Mouse (Mus musculus) heart, postnatal 25 days (tissue): ENCODE data around the gene Olfr223. TPM values are rescaled to one million over a fixed set of nuclear protein-coding genes. Genes with fewer than 3 reads are reported as not detected.
"Not testable (repeated sequence)": the region's sequence is repeated elsewhere in the genome, so short reads cannot be mapped to it uniquely, and the experiment has no call there.

Source experiments
- DNase-seq: peaks from one replicate; pipeline ENCODE4 v3.0.0; 2022; ENCODE audit warnings: low spot score
- intact Hi-C: fragments of 180-260 bp; cut with DNase I; formaldehyde crosslinking; loops from one replicate; pipeline ENCODE4 v1.15.1; 2025
- total RNA-seq, 2 experiments: library from RNA; stranded (reverse); gene quantifications; 2 replicates each; pipeline ENCODE4 v1.2.3; 2021

The Olfr223 gene
- not detected for total RNA-seq

DNA sequence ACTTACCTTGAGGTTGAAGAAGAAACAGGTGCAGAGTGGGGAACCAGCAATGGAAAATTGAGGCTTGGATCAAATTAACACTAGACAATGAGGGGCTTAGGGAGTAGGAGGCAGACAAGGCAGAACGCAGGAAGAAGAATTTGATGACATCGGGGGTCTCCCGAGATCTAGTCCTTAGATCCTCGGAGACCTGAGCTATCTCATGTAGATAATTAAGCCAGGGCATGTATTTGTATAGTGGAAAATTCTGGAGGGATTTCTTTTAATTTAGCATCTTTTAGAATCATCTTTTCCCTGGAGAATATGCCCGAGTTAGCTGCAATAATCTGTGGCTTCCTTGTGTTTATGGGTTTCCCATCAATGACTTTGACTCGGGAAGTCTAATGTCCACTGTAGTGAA is at the start of gene Olfr223:
TSS of gene Olfr223 (minus strand) at position 101 of the 400 bp plus-strand sequence.
- no peak for DNase-seq
- intact Hi-C loops, result no loop called here

DNA sequence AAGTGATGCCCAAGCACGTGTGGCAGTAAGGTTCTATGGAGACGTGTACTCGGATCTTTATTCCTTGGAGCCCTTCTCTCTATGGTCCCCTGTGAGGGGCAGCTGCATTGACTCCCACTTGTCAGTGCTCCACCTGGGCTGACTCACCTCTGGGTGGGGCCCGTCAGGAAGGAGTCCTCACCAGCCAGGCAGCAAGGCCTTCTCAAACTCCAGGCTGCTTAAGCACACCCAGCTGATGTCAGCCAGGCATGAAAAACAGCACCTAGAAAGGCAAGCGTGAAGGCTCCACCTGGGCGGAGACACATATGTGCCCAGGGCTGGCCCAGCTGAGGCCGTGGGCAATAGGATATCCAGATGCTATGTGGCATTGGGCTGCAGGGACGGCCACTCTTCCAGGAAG is 49.3 kb upstream of the Olfr223 start:
- intact Hi-C loops, result no loop called here
- no peak for DNase-seq

DNA sequence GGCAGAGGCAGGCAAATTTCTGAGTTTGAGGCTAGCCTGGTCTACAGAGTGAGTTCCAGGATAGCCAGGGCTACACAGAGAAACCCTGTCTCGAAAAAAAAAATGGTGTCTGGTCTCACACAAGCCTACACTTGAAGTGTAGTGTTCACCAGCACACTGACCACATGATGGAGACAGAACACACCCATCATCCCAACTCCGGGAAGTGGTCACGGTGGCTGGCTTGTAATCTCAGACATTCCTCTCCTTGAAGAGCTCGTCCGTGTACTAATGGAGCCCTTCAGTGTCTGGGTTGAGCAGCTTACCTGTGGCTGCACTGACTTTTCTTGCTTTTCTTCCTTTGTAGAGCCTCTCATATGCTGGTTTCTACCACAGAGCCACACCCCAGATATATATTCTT is 48.1 kb upstream of the Olfr223 start:
- intact Hi-C loops, result no loop called here
- no peak for DNase-seq

DNA sequence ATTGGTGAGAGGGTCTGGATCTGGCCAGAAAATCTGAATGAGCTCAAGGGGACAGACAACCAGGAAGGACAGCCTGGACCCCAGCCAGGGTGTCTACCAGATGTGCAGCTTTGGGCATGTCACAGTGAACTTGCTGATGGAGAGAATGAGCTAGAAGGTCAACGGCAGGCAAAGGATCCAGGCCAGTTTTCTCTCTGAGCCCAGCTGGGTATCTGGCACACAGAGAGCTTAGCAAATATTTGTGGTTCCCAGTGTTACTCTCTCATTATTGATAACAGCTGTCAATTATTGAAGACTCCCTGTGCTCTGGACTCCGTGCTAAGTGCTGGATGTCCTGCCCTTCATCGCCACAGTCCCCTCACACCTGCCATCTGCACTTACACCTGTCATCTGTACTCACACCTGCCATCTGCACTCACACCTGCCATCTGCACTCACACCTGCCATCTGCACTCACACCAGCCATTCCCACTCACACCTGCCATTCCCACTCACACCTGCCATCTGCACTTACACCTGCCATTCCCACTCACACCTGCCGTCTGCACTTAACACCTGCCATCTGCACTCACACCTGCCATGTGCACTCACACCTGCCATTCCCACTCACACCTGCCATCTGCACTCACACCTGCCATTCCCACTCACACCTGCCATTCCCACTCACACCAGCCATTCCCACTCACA is 47.0 kb upstream of the Olfr223 start:
- no peak for DNase-seq

DNA sequence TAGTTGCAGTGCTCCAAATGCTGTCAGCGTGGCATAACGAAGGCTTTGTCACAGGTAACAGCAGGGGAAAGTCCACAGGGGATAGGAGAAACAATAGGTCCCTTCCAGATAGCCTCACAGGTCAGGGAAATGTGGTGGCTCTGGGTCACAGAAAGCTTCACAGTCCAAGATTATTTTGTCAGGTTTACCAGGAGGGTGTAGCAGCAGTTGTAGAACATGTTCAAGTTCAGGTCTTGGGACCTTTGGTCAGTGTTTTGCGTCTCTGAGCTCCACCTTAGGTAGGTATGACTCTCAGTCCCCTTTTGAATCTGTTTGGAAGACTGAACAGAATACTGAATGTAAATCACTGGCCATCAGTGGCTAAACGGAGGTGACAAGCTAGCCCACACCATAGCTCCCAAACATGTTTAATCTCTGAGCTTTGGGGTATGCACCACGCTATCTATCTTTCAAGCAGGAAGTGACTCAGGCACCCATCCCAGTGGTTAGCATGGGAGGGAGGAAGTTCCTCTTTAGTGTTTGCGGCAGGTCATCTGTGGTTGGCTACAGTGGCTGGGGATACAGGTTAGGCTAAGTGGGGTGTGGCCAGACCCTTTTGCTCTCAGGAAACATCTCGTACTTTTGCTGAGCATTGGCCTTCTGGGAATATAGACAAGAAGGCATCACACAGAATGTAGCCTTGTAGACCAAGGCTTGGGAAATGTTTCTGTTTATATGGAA is 43.8 kb upstream of the Olfr223 start:
- intact Hi-C loops, result no loop called here
- no peak for DNase-seq

More for the DNA sequence above, 47.0 kb upstream of the Olfr223 start:
- intact Hi-C loops, result no loop called here

DNA sequence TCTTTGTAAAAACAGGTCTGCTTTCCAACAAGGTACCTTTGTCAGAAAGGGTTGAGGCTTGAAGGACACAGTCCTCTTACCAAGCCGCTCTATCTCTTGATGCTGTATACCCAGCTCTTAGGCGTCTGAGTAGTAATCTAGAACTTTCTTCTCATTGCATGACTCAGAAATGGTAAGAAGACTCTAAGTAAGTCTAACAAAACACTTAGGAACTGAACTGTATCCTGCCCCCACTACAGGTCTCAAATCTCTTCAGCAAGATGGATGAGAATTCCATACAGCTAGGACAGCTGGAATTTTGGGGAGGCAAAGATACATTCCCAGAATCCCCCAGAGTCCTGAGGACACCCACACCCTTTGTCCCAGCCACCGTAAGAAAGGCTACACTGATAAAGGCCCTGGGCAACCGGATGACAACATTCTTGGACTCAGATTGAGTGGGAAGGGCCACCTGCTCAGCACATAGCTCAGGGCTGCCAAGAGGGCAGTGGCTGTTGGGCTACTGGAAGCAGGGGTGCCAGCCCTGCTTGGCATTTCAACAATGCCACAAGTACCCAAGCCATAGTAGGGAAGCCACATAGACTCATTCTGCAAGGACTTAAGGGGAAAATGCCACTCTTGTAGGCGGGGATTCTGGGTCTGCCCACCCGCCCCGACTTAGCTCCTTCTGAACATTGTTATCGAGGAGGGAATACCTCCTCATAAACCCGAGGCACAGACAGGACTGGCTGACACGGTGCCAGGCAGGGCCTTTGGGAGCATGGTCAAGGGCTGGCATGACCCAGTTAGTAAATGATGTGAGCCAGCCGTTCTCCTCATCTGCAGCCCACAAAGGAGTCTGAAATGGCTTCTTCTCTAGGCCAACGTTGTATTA is 43.0 kb upstream of the Olfr223 start:
- intact Hi-C loops, result no loop called here
- DNase-seq, result no peak

DNA sequence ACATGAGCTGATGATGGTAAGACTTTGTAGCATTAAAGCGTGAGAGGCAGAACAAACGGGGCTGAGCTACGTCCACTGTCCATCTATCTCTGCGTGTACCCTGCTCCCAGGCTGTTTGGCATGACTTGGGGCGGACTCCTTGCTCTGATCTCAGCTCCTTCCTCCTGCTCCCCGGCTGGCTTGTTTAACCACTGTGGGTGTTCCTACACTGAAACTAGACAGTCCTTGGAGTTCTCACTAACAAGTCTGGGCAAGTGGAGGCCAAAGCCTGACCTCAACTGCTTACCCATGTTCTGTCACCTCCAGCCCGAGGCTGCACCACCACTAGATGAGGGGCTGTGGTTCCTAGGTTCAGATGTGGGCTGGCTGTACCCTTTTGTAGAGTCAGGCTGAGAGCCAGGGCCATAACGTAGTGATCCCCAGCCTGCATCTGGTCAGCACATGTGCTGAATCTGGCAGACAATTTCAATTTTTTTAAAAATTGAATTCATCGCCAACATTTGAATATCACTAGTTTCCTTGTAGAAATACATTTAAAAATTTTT is 42.2 kb upstream of the Olfr223 start:
- peak; percentile 10 for DNase-seq
- intact Hi-C loops, result no loop called here

DNA sequence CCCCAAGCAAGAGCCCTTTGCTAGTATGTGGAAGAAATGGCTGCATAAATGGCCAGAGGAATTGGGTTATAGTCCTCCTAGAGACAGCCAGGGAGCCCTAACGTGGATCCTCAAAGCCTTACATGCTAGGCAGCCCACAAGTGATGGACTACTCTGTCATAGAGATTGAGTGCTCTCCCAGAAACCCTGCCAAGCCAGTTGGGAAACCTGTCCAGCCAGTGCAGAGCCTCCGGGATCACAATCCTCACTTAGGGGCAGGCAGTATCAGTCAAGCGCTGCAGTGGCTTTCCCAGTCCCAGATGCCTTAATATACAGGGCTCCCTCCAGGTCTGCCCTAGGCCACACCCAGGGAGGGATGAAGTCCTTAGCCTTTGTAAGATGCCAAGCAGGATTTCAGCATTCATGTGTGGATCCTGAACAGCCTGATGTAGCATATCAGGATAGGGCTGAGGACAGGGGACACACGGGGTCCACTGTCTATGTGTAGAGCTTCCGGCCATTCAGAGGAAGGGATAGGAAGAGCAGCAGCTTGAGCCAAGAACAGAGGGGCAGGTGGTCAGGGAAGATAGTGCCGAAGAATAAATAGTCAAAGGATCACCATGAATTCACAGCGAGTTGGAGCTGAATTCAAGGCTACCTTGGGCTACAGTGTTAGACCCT is 41.0 kb upstream of the Olfr223 start:
- DNase-seq, result no peak
- intact Hi-C loops, result no loop called here

DNA sequence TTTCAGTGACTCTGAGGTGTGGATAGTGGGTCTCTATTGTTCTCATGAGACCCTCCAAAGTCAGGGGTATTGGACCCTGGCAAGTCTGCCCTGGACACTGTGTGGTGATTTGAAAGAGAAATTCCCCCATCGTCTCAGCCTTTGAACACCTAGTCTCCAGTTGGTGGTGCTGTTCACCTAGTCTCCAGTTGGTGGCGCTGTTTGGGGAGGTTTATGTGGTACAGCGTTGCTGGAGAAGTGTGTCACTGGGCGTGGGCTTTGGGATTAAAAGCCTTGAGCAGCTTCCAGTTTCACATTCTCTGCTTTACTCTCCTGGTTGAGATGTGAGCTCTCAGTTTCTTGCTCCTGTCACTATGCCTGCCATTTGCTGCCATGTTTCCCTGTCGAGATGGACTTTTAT is 39.9 kb upstream of the Olfr223 start:
- intact Hi-C loops, result loop anchor here (2.0 kb wide), 1 partner anchor 114 kb away; no protein-coding TSS in a partner anchor
- DNase-seq, result no peak

DNA sequence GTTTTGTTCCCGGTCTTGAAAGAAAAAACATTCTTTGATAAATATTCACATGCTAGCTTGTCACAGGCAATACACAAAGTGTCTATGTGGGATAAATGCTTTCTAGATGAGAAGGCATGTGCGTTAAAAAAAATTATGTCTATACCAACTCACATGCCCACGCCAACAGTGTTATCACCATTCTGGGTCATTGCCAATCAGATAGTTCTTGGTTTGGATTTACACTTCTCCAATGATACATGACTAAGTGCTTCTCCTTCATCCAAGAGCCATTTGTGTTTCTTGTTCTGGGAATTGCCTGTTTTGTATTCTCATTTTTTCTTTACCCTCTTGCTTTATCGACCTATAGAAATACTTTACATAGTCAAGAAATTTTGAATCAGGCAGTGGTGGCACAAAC is 38.9 kb upstream of the Olfr223 start:
- intact Hi-C loops, result loop anchor here (2.0 kb wide), 1 partner anchor 115 kb away; no protein-coding TSS in a partner anchor
- no peak for DNase-seq

DNA sequence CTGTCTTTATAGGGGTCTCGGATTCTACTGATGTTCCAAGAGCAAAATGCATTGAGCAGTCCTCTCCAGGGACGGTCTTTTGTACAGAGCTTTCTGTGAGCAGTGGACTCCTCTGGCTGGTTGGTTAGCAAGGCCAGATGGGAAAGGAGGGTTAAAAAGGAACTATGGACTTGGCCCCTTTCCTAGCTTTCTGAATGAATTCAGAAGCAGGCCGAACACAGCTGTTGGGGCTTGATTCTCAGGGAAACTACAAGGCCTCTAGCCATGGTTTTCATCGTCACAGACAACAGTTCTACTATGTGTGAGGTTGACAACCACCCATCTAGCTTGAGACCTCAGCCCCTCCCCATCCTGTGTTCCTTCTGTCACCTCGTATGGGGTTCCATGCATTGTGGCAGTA is 36.8 kb upstream of the Olfr223 start:
- DNase-seq, result no peak
- intact Hi-C loops, result no loop called here

DNA sequence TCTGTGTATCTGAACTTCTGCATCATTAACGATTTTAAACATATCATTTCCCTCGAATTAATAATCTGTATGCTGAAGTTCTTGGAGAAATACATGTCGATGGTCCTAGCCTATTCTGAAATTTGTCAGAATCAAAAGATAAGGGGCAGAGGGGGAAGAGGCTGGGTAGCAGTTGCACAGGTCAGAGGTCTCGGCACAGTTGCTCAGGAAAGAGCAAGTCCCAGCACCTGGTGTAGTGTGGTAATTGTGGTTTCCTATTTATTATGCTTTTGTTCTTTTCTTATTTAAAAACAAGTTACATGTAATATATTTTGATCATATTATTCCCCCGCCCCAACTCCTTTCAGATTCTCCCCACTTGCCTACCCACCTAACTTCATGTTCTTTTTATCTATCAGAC is 35.1 kb upstream of the Olfr223 start:
- DNase-seq, result no peak
- intact Hi-C loops, result no loop called here

DNA sequence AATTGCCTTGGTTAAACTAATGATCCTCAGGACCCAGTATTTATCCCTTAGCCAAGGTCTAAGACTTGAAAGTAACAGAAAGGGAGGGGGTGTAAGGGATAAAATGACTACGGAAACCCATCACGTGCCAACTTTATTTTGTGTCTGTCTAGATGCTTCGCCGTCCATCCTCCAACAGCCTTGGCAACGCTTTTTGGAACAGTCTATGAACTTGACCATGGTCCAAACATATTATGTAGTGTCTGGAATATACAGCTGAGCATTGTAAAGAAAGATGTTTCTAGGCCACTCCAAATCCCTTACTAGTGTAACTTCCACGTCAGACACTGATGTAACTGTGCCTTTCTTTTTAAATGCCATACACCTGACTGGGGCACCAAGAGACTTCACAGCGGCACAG is 33.1 kb upstream of the Olfr223 start:
- DNase-seq, result no peak
- intact Hi-C loops, result no loop called here

DNA sequence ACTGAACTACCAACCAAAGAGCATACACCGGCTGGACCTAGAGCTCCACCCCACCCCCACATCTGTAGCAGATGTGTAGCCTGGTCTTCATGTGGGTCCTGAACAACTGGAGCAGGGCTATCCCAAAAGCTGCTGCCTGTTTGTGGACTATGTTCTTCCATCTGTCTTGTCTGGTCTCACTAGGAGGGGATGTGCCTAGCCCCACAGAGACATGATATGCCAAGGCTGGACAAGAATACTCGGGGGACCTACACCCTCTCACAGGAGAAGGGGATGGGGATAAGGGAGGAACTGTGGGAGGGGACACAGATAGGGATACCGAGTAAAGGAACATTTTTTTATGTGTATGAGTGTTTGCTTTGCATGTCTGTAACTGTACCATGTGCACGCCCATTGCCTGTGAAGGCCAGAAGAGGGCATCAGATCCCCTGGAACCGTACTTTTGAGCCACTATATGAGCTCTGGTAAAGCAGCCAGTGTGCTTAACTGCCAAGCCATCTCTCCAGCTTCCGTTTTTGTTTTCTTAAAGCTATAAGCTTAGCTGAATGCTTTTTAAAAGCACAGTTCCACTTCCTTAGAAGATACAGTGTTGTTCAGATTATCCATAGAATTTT is 31.0 kb upstream of the Olfr223 start:
- intact Hi-C loops, result loop anchor here (1.0 kb wide), 2 partner anchors 122 to 154 kb away; no protein-coding TSS in a partner anchor
- DNase-seq, result no peak

DNA sequence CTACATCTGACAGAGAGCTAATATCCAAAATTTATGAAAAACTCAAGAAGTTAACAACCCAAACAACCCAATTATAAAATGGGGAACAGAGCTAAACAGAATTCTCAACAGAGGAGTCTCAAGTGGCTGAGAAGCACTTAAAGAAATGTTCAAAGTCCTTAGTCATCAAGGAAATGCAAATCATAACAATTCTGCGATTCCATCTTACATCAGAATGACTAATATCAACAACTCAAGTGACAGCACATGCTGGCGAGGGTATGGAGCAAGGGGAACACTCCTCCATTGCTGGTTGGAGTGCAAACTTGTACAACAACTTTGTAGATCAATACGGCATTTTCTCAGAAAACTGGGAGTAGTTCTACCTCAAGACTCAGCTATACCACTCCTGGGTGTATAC is 29.1 kb upstream of the Olfr223 start:
- intact Hi-C loops, result no loop called here

DNA sequence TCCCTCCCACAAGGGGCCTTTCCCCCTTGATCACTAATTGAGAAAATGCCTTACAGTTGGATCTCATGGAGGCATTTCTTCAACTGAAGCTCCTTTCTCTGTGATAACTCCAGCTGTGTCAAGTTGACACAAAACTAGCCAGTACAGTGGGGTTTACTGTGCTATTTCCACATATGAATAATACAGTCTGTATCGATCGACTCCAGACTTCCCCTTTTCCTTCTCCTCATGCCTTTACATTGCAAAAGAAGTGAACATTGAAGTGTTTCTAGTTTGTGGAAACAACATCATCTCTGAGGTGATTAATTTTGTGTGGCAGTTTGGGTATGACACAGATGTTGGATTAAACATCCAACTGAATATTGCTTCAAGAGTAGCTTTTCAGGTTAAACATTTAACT is 23.9 kb upstream of the Olfr223 start:
- intact Hi-C loops, result not testable (repeated sequence)

More for the DNA sequence above, 29.1 kb upstream of the Olfr223 start:
- DNase-seq, result no peak

DNA sequence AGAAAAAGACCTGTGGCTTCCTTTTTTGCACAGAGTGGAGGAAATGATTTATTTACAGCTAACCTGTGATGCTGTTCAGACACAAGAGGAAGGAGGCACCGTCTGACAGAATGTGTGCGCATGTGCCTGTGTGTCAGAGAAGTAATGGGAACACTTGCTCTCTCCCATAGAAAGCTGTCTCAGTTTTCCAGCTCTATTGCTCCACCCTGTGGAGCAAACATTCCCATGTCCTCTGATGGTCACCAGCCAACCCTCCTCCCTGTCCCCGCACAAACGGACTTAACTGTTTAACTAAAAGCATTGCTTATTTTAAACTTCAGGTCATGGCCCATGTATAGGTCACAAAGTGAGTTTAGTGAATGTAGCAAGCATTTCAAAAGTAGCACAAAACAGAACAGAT is 21.0 kb upstream of the Olfr223 start:
- DNase-seq, result no peak
- intact Hi-C loops, result no loop called here

More for the DNA sequence above, 23.9 kb upstream of the Olfr223 start:
- not testable (repeated sequence) for DNase-seq

DNA sequence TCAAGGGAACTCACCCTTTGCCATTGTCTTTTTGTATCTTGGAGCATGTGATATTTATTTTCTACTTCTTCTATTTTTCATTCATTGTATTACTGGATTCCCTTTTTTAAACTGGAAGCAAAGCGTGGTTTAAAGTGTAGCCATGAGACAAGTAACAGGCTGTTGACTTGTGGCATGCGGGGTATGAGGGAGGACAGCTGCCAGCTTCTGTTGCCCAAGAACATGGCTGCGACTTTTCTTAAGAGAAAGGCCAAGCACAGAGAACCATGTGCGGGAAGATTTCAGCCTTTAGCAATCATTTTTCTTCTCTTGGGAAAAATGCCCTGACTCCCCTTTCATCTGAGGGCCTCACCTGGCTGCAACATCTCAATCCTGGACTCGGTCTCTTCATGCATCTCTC is 18.6 kb upstream of the Olfr223 start:
- no peak for DNase-seq
- intact Hi-C loops, result loop anchor here (2.0 kb wide), 1 partner anchor 87 kb away; no protein-coding TSS in a partner anchor

DNA sequence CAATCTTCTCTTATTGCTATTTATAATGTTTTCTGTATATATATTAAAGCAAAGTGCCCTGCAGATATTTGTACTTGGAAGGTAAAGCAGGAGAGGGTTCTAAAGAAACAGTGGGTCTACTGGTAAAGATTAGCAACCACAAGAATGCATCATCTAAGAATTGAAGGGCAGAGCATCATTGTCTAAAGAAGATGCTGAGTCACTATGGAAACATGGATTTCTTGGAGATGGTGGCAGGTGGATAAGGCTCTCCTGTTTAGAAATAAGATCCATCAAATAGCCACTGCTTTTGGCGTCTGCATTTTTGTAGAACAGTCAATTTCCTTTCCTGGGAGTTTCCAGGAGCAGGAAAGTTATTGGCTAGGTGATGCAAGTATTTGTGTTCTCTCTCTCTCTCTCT is 9.2 kb upstream of the Olfr223 start:
- intact Hi-C loops, result no loop called here

More for the DNA sequence above, 9.2 kb upstream of the Olfr223 start:
- no peak for DNase-seq
